Mouse (Mus musculus) retina, postnatal 1 day (tissue): ENCODE data around the gene Rasgrp2.

Experiments used
- DNase-seq: peaks from one replicate; pipeline ENCODE4 v3.0.0-alpha.2; 2012

Rasgrp2 gene

DNA sequence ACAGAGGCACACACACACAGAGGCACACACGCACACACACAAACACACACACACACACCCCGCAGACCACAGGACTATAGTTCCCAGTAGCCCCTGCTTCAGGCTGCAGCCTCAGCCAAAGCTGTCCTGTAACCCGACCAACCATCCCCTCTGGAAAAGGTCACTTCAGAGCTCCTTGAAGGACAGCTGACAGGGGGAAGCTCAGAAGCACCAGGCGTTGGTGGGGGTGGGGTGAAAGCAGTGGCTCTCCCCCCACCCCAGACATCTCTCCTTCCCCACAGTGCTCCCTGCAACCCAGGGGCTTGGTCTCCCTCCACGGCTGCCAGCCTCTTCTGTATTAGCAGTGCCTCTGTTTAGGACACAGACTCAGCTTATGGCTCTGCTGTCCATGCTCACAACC is 15.7 kb upstream of the Rasgrp2 start:
- peak; percentile 38 for DNase-seq

DNA sequence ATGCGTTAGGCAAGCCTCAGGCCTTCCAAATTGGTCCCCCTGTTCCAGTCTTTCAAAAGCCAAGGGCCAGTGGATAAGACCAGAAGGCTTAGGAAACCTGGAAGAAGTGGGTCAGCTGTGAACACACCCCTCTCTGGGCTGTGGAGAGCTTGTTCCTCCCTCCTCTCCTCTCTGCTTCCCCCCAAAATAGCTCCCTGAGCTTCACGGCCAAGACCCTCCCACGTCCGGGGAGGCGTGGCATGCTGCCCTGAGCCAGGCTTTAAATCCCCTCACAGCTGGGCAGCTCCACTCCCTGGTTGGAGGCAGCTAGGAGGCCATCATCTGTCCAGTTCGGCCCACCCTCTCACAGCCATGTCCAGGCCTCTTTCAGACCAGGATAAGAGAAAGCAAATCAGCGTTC is 15.0 kb upstream of the Rasgrp2 start, which contains the start of gene Pygm:
TSS of gene Pygm (plus strand) at position 272 of the 400 bp plus-strand sequence.
- peak; percentile 81 for DNase-seq

DNA sequence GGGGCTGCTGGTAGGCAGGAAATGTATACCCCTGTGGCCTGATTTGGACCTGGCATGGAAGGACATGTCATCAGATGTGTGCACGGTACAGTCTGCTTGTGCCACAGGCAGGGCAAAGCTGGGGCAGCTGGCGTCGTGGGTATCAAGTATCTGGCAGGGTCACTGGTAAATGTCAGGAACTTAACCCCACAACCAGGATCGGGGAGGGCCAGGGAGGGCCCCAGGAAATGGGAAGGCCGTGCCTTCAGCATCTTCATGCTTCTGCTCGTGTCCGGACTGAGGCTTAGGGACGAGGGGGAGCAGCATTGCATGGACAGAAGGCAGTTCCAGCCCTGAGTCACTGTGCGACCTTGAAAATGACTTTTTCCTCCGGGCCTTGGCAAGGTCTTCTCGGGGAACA is 14.2 kb upstream of the Rasgrp2 start:
- DNase-seq: no peak

DNA sequence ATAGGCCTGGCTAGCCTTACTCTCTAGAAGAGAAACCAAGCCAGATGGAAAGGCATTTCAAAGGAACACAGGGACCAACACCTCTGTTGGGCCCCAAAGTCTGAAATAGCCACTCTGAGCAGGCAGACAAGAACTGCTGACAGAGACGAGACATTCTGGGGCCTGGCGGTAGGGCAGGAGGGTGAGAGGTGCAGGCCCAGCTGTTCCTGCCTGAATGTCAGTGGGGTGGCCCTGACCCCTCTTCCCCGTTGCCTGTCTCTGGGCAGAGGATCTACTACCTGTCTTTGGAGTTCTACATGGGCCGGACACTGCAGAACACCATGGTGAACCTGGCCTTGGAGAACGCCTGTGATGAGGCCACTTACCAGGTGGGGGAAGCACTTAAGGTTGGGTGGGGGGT is 13.7 kb upstream of the Rasgrp2 start:
- no peak for DNase-seq

DNA sequence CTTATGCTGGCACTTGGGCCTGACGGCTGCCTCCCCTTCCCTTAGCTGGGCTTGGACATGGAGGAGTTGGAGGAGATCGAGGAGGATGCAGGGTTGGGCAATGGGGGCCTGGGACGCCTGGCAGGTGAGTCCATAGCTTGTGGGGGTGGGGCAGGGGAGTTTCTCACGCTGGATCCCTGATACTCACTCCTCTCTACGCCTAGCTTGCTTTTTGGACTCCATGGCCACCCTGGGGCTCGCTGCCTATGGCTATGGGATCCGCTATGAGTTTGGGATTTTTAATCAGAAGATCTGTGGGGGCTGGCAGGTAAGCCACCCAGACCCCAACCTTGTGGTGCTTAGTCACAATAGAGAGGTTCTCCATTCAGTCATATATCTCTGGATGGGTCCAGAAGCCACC is 13.3 kb upstream of the Rasgrp2 start:
- DNase-seq: no peak

DNA sequence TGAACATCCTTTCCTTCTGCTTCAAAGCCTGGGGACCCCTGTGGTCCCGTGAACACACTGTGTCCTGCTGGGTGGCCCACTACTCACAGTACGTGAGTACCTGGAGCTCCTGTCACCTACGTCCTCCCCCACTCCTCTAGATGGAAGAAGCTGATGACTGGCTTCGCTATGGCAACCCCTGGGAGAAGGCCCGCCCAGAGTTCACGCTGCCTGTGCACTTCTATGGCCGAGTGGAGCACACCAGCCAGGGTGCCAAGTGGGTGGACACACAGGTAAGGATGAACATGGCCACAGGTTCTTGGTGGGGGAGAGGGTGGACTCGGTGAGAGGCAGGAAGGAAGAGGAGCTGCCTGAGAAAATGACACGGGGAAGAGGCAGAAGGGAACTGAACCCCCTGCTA is 12.9 kb upstream of the Rasgrp2 start:
- DNase-seq: no peak

DNA sequence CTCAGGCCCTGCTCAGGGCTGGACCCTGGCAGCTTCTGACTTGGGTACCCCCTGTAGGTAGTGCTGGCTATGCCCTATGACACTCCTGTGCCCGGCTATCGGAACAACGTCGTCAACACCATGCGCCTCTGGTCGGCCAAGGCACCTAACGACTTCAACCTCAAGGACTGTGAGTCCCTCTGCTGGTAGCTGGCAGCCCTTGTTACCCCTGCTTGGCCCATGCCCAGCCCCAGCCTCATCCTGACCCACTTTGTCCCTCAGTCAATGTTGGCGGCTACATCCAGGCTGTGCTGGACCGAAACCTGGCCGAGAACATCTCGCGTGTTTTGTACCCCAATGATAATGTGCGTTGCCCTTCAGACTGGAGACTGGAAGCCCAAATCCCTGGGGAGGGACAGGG is 11.1 kb upstream of the Rasgrp2 start:
- peak; percentile 51 for DNase-seq

DNA sequence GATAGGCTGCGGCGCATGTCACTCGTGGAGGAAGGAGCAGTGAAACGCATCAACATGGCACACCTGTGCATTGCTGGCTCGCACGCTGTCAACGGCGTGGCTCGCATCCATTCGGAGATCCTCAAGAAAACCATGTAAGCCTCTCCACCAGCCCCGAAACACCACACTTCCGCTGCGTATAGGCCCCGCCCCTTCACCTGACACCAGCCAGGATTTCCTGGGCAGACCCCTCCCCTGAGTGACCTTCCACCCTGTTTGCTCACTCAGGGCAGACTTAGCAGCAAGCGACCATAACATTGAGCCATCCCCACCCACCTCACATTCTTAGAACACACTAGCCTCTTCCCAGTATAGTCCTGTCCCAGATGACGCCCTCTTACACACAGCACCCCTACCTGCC is 9.3 kb upstream of the Rasgrp2 start:
- DNase-seq: peak; percentile 37

DNA sequence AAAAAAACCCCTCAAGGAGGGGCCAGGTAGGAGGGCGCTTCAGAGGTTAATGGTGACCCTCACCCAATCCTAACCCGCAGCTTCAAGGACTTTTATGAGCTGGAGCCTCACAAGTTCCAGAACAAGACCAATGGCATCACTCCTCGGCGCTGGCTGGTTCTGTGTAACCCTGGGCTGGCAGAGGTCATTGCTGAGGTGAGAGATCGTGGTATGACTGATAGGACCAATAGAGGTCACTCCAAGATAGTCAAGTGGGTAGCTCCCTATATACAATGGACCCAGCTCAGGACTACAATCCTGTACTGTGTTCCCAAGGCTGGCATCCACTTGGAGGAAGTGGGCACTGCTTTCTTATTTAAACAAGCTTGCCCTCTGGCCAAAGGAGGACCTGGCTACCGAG is 8.9 kb upstream of the Rasgrp2 start:
- DNase-seq: no peak

DNA sequence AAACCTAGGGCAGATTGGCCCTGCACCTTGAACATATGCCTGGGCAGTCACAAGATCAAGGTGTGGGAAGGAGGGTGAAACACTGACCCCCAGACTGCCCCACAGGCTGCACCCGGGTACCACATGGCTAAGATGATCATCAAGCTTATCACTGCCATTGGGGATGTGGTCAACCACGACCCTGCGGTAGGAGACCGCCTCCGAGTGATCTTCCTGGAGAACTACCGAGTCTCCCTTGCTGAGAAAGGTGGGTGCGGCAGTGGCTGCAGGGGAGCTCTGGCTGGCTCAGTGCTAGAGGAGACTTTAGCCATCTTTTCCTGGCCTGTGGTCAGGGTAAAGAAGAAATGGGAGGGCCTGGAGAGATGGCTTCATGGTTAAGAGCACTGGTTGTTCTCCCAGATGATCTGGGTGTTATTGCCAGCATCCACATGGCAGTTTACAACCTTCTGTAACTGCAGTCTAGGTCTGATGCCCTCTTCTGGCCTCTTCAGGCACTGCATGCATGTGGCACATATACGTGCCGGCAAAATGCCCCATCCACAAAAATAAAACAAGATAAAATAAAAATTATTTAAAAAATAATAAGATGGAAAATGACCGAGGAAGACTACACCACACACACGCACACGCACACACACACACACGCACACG is 6.3 kb upstream of the Rasgrp2 start:
- DNase-seq: no peak

DNA sequence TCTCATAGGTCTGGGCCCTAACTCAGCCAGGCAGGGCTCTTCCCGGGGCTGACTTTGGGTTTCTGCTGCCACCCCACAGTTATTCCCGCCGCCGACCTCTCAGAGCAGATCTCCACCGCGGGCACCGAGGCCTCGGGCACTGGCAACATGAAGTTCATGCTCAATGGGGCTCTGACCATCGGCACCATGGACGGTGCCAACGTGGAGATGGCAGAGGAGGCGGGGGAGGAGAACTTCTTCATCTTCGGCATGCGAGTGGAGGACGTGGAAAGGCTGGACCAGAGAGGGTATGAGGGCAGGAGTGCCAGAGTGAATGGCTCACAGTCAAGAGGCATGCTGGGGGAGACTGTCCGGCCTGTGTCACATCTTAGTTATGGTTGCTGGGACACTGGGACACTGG is 5.5 kb upstream of the Rasgrp2 start:
- no peak for DNase-seq

DNA sequence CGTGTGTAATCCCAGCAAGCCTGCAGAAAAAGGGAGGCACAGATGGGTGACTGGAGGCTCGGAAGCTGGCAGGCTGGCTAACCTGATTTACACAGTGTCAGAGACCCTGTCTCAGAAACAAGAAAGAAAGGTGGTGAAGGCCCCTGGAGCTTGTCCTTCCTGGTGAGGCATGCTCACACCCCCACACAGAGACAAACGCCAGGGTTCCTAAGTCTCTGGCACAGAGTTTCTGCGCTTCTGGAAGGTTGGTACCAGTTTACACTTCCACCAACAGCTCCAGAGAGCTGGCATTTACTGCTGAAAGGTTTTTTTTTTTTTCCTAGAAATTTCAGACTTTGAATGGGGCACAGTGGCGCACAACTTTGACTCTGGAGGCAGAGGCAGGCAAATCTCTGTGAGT is 2.9 kb upstream of the Rasgrp2 start:
- no peak for DNase-seq

DNA sequence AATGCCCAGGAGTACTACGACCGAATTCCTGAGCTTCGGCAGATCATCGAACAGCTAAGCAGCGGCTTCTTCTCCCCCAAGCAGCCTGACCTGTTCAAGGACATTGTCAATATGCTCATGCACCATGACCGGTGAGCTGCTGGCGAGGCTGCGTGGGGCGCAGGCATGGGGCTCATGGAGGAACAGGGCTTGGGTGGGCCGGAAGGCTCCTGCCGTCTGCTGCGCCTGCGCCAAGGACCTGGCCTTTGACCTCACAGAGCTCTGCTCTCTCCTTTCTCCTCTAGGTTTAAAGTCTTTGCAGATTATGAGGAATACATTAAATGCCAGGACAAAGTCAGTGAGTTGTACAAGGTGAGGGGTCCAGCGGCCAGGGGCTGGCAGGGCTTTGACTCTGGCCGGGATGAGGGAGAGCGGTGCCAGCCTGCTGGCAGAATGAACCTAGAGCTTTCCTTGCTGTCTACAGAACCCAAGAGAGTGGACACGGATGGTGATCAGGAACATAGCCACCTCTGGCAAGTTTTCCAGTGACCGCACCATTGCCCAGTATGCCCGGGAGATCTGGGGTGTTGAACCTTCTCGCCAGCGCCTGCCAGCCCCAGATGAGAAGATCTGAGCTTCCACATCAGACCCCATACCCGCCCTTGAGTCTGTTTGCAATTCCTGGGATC is 1.4 kb upstream of the Rasgrp2 start:
- DNase-seq: no peak

DNA sequence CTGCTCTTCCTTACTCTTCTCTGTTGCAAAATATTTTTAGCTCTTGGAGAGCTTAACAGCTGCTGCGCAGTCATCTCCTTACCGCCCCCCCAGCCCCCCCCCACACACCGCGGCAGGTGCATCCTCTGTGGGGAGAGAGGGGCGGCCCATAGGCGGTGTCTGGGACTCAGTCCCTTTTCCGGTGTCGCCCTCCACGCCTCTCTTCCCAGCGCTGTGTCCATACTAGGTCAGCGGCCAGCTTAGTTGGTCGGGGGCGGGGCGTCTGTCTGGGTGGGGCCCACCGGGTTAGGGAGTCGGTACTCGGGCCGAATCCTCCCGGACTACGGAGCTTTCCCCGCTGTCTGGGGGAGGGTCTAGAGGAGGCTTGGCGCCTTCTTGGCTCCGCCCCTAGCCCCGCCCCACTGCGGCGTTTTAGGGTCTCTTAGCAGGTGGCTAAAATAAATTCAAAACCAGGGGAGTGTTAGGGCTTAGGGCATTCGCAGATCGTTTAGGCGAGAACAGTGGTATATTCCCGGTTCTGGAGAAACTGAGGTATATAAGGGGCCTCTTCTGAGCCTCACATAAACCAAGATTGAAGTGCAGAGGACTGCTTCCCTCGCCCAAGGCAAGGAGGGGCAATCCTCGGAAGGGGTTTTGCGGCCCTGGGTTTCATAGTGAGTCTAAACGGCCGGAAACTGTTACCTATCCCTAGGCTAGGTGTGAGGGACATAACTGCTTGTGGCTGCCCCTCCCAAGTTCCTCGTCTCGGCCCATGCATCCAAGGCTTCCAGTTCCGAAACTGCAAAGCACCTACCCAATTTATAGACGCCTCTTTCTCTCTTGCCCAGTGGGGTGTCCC is 474 bp upstream of the Rasgrp2 start:
- DNase-seq: peak; percentile 85

DNA sequence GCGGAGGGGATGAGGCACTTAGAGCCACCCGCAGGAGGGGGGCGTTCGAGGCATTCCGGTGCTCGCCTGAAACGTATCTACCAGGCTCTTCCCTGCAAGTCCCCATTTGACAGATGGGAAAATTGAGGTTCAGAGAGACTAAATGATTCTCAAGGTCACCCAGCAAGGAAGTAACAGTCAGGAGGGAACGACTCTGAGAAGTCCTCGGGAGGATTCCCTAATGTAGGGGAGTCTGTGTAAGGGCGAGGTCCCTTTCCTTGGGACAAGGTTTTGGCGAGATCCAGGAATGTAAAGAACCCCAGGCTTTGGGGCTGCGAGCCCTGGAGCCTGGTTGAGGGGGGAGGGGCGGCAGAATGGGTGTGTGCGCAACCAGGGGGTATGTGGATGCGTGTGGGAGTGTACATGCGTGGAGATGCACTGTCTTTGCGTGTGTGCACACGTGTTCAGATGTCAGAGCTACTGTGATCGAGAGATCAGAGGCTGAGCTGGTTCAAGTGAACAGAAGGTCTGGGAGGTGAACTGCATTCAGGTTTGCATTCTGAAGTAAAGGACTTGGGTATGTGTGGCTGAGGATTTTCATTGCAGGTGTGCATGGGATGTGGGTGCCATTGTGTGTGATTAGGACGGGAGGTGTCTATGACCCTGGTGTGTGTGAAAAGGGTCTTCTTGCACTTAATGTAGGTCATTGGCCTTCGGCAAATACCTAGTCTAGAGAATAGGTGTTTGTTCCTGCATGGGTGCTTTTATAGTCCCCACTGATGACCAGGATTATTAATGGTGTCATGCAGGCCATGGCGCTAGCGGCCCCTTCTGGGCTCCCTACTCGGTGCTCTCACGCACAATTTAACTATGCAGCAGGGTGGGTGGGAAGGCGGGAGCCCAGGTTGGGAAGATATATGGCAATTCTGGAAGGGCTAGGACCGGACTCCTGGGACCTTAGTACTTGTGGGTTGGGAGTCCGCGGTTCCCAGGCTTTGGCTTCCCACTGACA is 1.3 kb downstream of the Rasgrp2 start:
- DNase-seq: peak; percentile 48

DNA sequence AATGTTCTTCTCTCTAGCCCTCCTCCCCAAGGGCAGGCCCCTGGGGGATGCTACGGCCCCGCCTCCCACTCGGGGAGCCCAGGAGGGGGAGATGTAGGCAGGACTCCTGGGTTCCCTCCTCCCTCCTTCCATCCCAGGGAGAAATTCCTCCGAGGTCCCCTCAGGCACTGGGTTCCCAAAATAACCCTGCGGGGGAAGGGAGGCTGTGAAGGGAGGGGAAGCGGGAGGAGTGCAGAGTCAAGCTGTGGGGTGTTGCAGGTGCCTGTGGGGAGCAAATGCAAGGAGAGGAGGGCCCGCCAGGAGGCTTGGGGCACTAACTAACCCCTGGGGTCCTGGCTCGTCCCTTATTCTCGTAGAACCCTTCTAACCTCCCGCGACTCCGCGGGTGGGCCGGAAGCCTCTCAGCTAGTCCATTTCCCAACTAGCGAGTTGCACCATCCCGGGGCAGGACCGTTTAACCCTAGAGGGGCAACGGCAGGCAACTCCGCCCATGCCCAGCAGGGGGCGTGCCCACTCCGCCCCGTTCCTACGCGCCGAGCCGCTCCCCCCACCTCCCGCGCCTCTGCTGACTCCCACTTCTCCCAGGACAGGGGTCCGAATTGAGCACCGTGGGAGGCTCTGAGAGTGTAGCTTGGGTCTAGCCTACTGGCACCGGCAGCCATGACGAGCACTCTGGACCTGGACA is 2.1 kb downstream of the Rasgrp2 start:
- DNase-seq: peak; percentile 74

DNA sequence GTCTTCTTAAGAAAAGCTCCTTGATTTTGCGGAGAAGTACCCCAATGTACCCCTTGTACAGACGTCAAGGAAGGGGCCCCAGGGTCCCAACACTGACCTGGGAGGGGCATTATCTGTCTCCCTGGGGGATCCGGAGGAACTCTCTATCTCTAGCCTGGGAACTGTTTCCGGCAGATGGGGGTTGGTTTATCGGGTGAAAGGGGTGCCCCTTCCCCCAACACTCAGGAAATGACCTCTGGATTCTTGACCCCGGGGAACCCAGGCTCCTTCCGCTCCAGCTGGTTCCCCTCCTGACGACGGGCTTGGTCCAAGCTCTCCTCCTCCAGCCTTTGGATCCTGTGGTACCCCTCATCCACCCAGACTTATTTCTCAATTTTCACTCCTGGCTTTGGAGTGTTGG is 2.8 kb downstream of the Rasgrp2 start:
- no peak for DNase-seq

DNA sequence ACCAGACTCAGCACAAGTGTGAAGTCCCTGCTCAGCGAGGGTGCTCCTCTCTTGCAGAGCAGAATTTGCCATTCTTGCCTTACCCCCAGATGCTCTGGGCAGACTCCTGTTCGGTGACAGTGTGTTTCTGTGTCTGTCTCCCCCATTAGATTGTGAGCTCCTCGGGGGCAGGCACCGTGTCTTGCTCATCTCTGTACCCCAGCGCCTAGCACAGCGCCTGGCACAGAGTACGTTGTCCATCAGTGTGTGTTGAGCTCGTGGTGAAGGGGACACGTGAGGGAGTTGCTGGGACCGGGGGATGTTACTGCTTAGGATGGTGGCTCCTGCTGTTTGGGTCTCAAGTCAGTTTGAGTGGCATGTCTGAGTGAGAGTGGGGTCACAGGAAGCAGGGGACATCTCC is 4.7 kb downstream of the Rasgrp2 start:
- DNase-seq: no peak

DNA sequence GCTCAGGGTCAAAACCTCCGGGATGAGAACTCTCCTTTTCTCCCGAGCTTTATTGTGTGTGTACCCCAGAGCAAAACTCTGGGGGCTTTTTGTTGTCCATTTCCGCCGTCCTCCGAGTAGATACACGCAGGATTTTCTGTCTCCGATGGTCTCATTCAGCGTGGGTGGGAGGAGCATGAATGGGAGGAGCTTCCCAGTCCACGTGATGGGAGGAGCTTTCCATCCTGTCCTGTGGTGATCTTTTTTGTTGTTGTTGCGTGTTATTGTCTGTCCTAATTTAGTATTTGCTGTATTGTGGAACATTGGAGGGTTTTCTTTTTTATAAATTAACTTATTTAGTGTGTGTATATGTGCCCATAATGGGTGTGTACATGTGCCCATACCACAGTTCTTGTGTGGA is 6.3 kb downstream of the Rasgrp2 start:
- DNase-seq: no peak

DNA sequence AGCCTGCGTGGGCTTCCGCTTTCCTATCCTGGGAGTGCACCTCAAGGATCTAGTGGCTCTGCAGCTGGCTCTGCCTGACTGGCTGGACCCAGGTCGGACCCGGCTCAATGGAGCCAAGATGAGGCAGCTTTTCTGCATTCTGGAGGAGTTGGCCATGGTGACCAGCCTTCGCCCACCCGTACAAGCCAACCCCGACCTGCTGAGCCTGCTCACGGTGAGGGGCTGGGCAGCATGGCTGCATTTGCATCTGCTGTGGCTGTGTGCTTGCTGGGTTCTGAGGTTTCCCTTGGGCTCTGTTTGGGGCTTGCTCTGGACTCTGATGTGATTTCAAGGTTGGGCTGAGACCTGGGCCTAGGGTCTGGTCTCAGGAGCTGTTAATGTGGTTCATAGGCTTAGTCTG is 8.0 kb downstream of the Rasgrp2 start:
- no peak for DNase-seq

DNA sequence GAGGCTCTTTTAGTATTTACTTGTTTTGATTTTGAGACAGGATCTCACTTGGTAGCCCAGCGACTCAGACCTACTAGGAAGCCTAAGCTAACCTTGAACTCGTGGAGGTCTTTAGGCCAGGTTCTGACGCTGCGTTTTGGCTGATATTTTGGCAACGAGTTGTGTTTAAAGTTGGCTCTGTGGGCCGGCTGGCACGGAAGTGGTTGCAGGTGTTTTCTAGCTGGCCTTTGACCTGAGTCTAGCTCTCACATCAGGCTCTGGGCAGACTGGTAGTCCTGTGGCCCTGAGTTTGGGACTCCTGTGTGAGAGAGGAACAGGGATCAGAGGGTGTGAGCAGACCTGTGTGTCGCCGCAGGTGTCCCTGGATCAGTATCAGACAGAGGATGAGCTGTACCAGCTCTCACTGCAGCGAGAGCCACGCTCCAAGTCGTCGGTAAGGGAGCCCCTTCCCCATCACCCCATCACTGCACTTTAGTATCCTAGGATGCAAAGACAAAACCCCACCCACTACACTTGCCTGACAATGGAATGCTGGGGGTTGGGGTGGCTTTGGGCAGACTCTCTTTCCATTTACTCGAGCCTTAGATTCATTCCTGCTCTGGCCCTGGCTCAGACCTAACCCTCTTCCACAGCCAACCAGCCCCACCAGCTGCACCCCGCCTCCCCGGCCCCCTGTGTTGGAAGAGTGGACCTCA is 8.8 kb downstream of the Rasgrp2 start:
- DNase-seq: no peak

DNA sequence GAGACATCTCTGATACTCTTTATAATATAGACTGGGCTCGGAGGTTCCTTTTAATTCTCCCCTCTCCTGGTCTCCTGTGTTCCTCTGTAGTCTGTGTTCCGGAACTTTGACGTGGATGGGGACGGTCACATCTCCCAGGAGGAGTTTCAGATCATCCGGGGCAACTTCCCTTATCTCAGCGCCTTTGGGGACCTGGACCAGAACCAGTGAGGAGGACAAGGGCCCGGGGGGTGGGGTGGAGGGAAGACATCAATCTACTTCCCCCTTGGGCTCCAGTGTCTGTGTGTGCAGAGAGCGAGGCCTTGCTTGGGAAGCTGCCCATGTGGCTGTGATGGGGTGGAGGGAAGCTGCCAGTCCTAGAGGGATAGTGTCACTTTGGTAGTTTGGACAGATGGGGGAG is 9.6 kb downstream of the Rasgrp2 start:
- no peak for DNase-seq
